Mouse (Mus musculus) stomach, embryonic 16.5 days (tissue): Measurements from ENCODE around the gene Stip1. TPM values are rescaled to one million over a fixed set of nuclear protein-coding genes. Genes with fewer than 3 reads are reported as not detected.

Experiments used
- ATAC-seq: fragments of 200-750 bp; cut with Nextera tagmentation; 2 replicates; pipeline ENCODE4 v1.8.0; 2017; ENCODE audit warnings: moderate number of reproducible peaks, moderate TSS enrichment; ENCODE audit not compliant: insufficient read depth, low FRiP score
- H3K27ac ChIP-seq: fragments of 300-500 bp; sonication (generic); 2 replicates; pipeline ENCODE4 v1.5.1; 2014; ENCODE audit warnings: low read length
- H3K27me3 ChIP-seq: fragments of 300-500 bp; sonication (generic); 2 replicates; pipeline ENCODE4 v1.6.1; 2014; ENCODE audit warnings: low read length, control low read depth, mixed read lengths; ENCODE audit not compliant: control insufficient read depth, insufficient read depth
- H3K36me3 ChIP-seq: fragments of 300-500 bp; sonication (generic); 2 replicates; pipeline ENCODE4 v1.6.1; 2014; ENCODE audit warnings: low read length; ENCODE audit not compliant: control insufficient read depth, insufficient read depth
- H3K4me1 ChIP-seq: fragments of 300-500 bp; sonication (generic); 2 replicates; pipeline ENCODE4 v1.6.1; 2014; ENCODE audit warnings: low read length, control low read depth, mixed read lengths; ENCODE audit not compliant: control insufficient read depth, insufficient read depth
- H3K4me2 ChIP-seq: fragments of 300-500 bp; sonication (generic); 2 replicates; pipeline ENCODE4 v1.6.1; 2014; ENCODE audit warnings: low read depth, low read length, mixed read lengths
- H3K4me3 ChIP-seq: fragments of 300-500 bp; sonication (generic); replicated peaks from 2 replicates; pipeline ENCODE4 v1.5.1; 2014; ENCODE audit warnings: mild to moderate bottlenecking, low read length
- H3K9ac ChIP-seq: fragments of 300-500 bp; sonication (generic); 2 replicates; pipeline ENCODE4 v1.6.1; 2014; ENCODE audit warnings: low read length
- H3K9me3 ChIP-seq: fragments of 300-500 bp; sonication (generic); replicated peaks from 2 replicates; pipeline ENCODE4 v1.6.1; 2016; ENCODE audit warnings: low read length, control low read depth; ENCODE audit not compliant: control insufficient read depth
- WGBS: fragments of 180-500 bp; shearing (Covaris S2); extraction: QIAGEN DNeasy Blood & Tissue Kit; methylation state at CpG from one replicate; pipeline ENCODE4 v1.1.7; 2014; 5-methylcytosine and 5-hydroxymethylcytosine counted together
- polyA plus RNA-seq: library from polyadenylated mRNA; unstranded; fragments of >200 nt; fragmentation: Nextera tagmentation; extraction: Ambion mirVana; gene quantifications from 2 replicates; pipeline ENCODE4 v1.2.1, GENCODE M21; 2015

The Stip1 gene
- polyA plus RNA-seq, 1 experiment from 2014 or later = 202 TPM

GRCm38 (mm10) chr19:7034006-7034405, 5.8 kb downstream of the Stip1 start:
- peaks cover 14% of the 10 kb centered on the region for H3K4me1 ChIP-seq
- WGBS = 92% methylated on average over 5 of the region's 5 CpGs
- no peak overlapping the region for H3K4me2 ChIP-seq
- H3K4me3 ChIP-seq = no peak overlapping the region
- ATAC-seq = no peak
- H3K9ac ChIP-seq = no peak overlapping the region
- H3K9me3 ChIP-seq = no peaks in the 10 kb centered on the region
- peaks cover 15% of the 10 kb centered on the region for H3K36me3 ChIP-seq
- no peak overlapping the region for H3K27ac ChIP-seq
- H3K27me3 ChIP-seq = no peaks in the 10 kb centered on the region

GRCm38 (mm10) chr19:7029531-7029930, 10.2 kb downstream of the Stip1 start:
- Histone ChIP-seq H3K36me3 (peaks cover 37% of the 10 kb centered on the region), H3K27me3 (no peaks in the 10 kb centered on the region), H3K27ac (no peak overlapping the region), H3K4me2 (no peak overlapping the region), H3K4me1 (no peaks in the 10 kb centered on the region), H3K9me3 (no peaks in the 10 kb centered on the region), H3K9ac (no peak overlapping the region), H3K4me3 (no peak overlapping the region)
- 93% methylated on average over 5 of the region's 5 CpGs for WGBS
- ATAC-seq = no peak

GRCm38 (mm10) chr19:7020224-7020641, 19.5 kb downstream of the Stip1 start:
- Histone ChIP-seq H3K4me2 (no peak overlapping the region), H3K9ac (no peak overlapping the region), H3K36me3 (peaks cover 26% of the 10 kb centered on the region), H3K4me3 (no peak overlapping the region), H3K9me3 (no peaks in the 10 kb centered on the region), H3K27ac (no peak overlapping the region), H3K4me1 (no peaks in the 10 kb centered on the region), H3K27me3 (no peaks in the 10 kb centered on the region)
- 45% methylated on average over 3 of the region's 3 CpGs for WGBS
- ATAC-seq = peak; percentile 74; the same call in 1 of the 2 replicates

GRCm38 (mm10) chr19:7019191-7019590, 20.6 kb downstream of the Stip1 start, which contains the start of gene Fermt3:
TSS of gene Fermt3 (minus strand) at chr19:7019469.
- peak within 1 kb of the TSS; percentile 12 for H3K4me3 ChIP-seq
- H3K27me3 ChIP-seq = no peaks in the 10 kb centered on the region
- peak; percentile 71 for ATAC-seq
- no peaks in the 10 kb centered on the region for H3K9me3 ChIP-seq
- peak within 1 kb of the TSS; percentile 6 for H3K4me2 ChIP-seq
- peak within 1 kb of the TSS; percentile 48; the same call in 1 of the 2 replicates for H3K9ac ChIP-seq
- H3K36me3 ChIP-seq = peaks cover 18% of the 10 kb centered on the region
- 70% methylated on average over 5 of the region's 5 CpGs for WGBS
- no peaks in the 10 kb centered on the region for H3K4me1 ChIP-seq
- peak within 1 kb of the TSS; percentile 64 for H3K27ac ChIP-seq

- Histone ChIP-seq H3K4me2 (peak overlapping the region; percentile 6), H3K36me3 (peaks cover 14% of the 10 kb centered on the region), H3K4me3 (peak overlapping the region; percentile 12), H3K9ac (peak overlapping the region; percentile 48; the same call in 1 of the 2 replicates), H3K27ac (peak overlapping the region; percentile 64), H3K27me3 (no peaks in the 10 kb centered on the region), H3K4me1 (no peaks in the 10 kb centered on the region), H3K9me3 (no peaks in the 10 kb centered on the region)
- ATAC-seq = no peak
- WGBS = 87% methylated on average over 11 of the region's 11 CpGs
These were observed 21.2 kb downstream of the Stip1 start for GRCm38 (mm10) chr19:7018546-7018945.

- Histone ChIP-seq H3K4me2 (no peak overlapping the region; the same call in 1 of the 2 replicates), H3K27me3 (no peaks in the 10 kb centered on the region), H3K27ac (peak overlapping the region; percentile 64), H3K9me3 (no peaks in the 10 kb centered on the region), H3K4me1 (no peaks in the 10 kb centered on the region), H3K36me3 (peaks cover 14% of the 10 kb centered on the region; the same call in 1 of the 2 replicates), H3K4me3 (0 out of 2 replicates have a peak overlapping the region, but pooled peaks have one; percentile 4), H3K9ac (0 out of 2 replicates have a peak overlapping the region, but pooled peaks have one; percentile 48)
- no peak for ATAC-seq
- WGBS = 70% methylated on average over 12 of the region's 12 CpGs
These were observed 22.0 kb downstream of the Stip1 start for GRCm38 (mm10) chr19:7017541-7018457.

- no peaks in the 10 kb centered on the region for H3K36me3 ChIP-seq
- no peak overlapping the region for H3K9ac ChIP-seq
- no peaks in the 10 kb centered on the region for H3K9me3 ChIP-seq
- WGBS = 91% methylated on average over 20 of the region's 20 CpGs
- H3K27me3 ChIP-seq = no peaks in the 10 kb centered on the region
- no peak overlapping the region for H3K27ac ChIP-seq
- no peak for ATAC-seq
- no peaks in the 10 kb centered on the region for H3K4me1 ChIP-seq
- no peak overlapping the region for H3K4me2 ChIP-seq
- H3K4me3 ChIP-seq = no peak overlapping the region
These were observed 25.2 kb downstream of the Stip1 start for GRCm38 (mm10) chr19:7014481-7015135.

GRCm38 (mm10) chr19:7013984-7014383, 25.8 kb downstream of the Stip1 start:
- no peaks in the 10 kb centered on the region for H3K36me3 ChIP-seq
- no peak for ATAC-seq
- no peaks in the 10 kb centered on the region for H3K4me1 ChIP-seq

GRCm38 (mm10) chr19:7012426-7012825, 27.3 kb downstream of the Stip1 start:
- Histone ChIP-seq H3K9ac (no peak overlapping the region), H3K4me3 (no peak overlapping the region), H3K4me1 (no peaks in the 10 kb centered on the region), H3K27ac (no peak overlapping the region), H3K27me3 (no peaks in the 10 kb centered on the region), H3K9me3 (no peaks in the 10 kb centered on the region), H3K4me2 (no peak overlapping the region), H3K36me3 (no peaks in the 10 kb centered on the region)
- peak; percentile 58; the same call in 1 of the 2 replicates for ATAC-seq
- WGBS = 62% methylated on average over 4 of the region's 4 CpGs

More at GRCm38 (mm10) chr19:7013984-7014383, 25.8 kb downstream of the Stip1 start:
- Histone ChIP-seq H3K4me2 (no peak overlapping the region), H3K27ac (no peak overlapping the region), H3K4me3 (no peak overlapping the region), H3K9ac (no peak overlapping the region), H3K9me3 (no peaks in the 10 kb centered on the region), H3K27me3 (no peaks in the 10 kb centered on the region)
- WGBS = 82% methylated on average over 9 of the region's 9 CpGs
